Mouse (Mus musculus) kidney, adult 2 months (tissue): ENCODE data around the gene Atoh7.

ENCODE experiments used
- CTCF ChIP-seq: fragments of 200-500 bp; conservative IDR thresholded peaks from 2 replicates; pipeline ENCODE4 v1.5.1; 2011; ENCODE audit warnings: low read depth, mild to moderate bottlenecking, control low read depth, low read length, moderate library complexity, mixed read lengths; ENCODE audit not compliant: insufficient read depth, insufficient read length
- POLR2A ChIP-seq: fragments of 200-500 bp; IDR thresholded peaks from one replicate; pipeline ENCODE4 v1.6.1; 2011; ENCODE audit warnings: low read depth, low read length, control low read depth

- no peak for TF ChIP-seq CTCF
- TF ChIP-seq POLR2A, result no peak
These were observed 34.9 kb upstream of the Atoh7 start for GRCm38 (mm10) chr10:63064516-63064915.
